Mouse (Mus musculus) right cerebral cortex, postnatal 10 days (tissue): ENCODE data around the gene Mgat1.
"Not testable (repeated sequence)": the region's sequence is repeated elsewhere in the genome, so short reads cannot be mapped to it uniquely, and the experiment has no call there.

Experiments
- DNase-seq, 2 experiments: peaks; one replicate each; pipeline ENCODE4 v3.0.0; 2021; ENCODE audit warnings: low spot score in 2 of 2

The Mgat1 gene

GRCm38 (mm10) chr11:49264081-49264480, 20.1 kb downstream of the Mgat1 start:
- no peak for DNase-seq

GRCm38 (mm10) chr11:49264622-49265021, 20.6 kb downstream of the Mgat1 start:
- DNase-seq = no peak

- DNase-seq = no peak
Measured at GRCm38 (mm10) chr11:49265101-49265500, 21.1 kb downstream of the Mgat1 start.

- DNase-seq = no peak
Measured at GRCm38 (mm10) chr11:49266671-49267070, 22.7 kb downstream of the Mgat1 start.

GRCm38 (mm10) chr11:49267316-49267715, 23.3 kb downstream of the Mgat1 start:
- no peak for DNase-seq

GRCm38 (mm10) chr11:49267970-49268579, 24.1 kb downstream of the Mgat1 start:
- no peak for DNase-seq

- DNase-seq = no peak
Measured at GRCm38 (mm10) chr11:49269761-49270160, 25.8 kb downstream of the Mgat1 start.

GRCm38 (mm10) chr11:49270368-49270767, 26.4 kb downstream of the Mgat1 start:
- no peak for DNase-seq

- peak; percentile 50 to 68 for DNase-seq
Measured at GRCm38 (mm10) chr11:49271334-49271733, 27.3 kb downstream of the Mgat1 start.

- DNase-seq = no peak
Measured at GRCm38 (mm10) chr11:49273834-49274519, 30.0 kb downstream of the Mgat1 start.

GRCm38 (mm10) chr11:49278222-49278621, 34.2 kb downstream of the Mgat1 start, which contains the start of gene Olfr1393:
TSS of gene Olfr1393 (plus strand) at chr11:49278304.
- DNase-seq = no peak

GRCm38 (mm10) chr11:49284982-49285381, 41.0 kb downstream of the Mgat1 start, which contains the start of gene Olfr1392:
TSS of gene Olfr1392 (plus strand) at chr11:49285282.
- DNase-seq = not testable (repeated sequence)

GRCm38 (mm10) chr11:49287251-49287650, 43.3 kb downstream of the Mgat1 start:
- peak in 1 of 2 experiments; percentile 40 for DNase-seq

- peak; percentile 46 to 64 for DNase-seq
Measured at GRCm38 (mm10) chr11:49292777-49293176, 48.8 kb downstream of the Mgat1 start.

GRCm38 (mm10) chr11:49304441-49304840, 60.5 kb downstream of the Mgat1 start, which contains the start of gene Olfr10:
TSS of gene Olfr10 (plus strand) at chr11:49304741.
- no peak for DNase-seq

- DNase-seq = not testable (repeated sequence)
Measured at GRCm38 (mm10) chr11:49308547-49308946, 64.6 kb downstream of the Mgat1 start.
